Mouse (Mus musculus) cerebral cortex, adult 2 months (tissue): ENCODE data around the gene Mrgpre.

Experiments used
- WGBS: fragments of 180-500 bp; shearing (Covaris S2); methylation state at CpG from one replicate; pipeline ENCODE4 v1.1.7; 2018; 5-methylcytosine and 5-hydroxymethylcytosine counted together

The Mrgpre gene

GRCm38 (mm10) chr7:143783996-143784829 is at the start of gene Mrgpre:
Gene Mrgpre (minus strand): TSS chr7:143784500.
- WGBS, result 4% methylated on average over 21 of the region's 21 CpGs

DNA sequence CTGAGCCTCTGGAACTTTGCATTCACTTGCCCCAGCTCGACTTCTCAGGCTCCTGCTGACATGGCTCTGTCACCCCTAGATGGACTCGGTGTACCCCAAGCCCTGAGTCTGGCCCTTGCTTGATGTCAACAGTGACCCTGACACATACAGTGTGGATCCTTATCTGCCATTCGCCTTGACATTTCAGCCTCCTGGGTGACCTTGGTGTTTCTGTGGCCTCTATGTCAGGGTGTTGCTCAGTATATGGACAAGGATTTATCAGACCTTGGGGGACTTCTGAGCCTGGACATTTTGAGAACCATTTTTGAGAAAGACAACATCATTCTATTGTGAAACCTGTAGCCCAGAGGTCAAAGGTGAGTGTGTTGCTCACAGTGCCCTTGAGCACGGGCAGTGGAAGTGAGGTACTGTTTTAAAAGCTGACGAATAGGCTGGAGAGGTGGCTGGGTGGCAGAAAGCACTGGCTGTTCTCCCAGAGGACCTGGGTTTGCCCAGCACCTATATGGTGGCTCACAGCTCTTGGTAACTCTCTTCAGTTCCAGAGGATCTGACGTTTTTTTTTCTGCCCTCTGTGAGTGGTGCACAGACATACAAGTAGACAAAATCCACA is 49.4 kb upstream of the Mrgpre start:
- WGBS, result 77% methylated on average over 6 of the region's 6 CpGs

DNA sequence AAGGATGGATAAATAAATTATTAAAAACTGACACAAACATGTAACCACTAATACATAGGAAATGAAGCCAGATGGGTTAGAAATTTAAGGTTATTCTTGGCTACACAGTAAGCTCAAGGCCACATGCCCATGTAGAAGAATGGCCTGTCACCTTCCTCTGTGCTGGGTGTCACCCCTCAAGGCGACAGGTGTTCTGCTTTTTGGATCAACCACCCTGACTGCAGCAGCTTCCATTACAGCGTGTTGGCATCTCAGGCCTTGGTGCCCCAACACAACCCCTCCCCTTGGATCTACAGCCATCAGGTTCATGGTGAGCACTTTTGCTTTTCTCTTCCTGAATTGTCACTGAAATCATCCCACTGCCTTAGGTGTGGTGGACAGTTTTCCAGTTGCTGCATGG is 48.3 kb upstream of the Mrgpre start:
- 96% methylated on average over 2 of the region's 2 CpGs for WGBS

DNA sequence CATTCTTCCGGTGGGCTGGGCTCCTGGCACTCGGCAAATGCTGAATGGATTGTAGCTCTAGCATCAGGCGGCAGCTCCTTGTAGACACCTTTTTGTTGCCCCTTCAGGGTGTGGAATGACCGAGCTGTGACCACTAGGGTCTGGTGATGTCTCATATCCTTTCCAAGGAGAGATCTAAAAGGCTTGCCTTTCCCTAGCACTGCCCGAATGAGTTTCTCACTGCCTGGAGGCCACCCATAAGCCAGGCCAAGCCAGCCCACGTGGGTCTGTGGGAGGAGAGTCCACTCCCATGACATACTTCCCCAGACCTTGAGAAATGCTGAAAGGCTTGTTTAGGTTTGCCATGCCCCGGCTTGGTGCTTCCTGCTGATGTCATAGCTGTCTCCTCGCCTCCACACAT is 47.9 kb upstream of the Mrgpre start:
- 53% methylated on average over 8 of the region's 8 CpGs for WGBS

GRCm38 (mm10) chr7:143830399-143830798 is 46.1 kb upstream of the Mrgpre start:
- WGBS, result 6% methylated on average over 6 of the region's 6 CpGs

DNA sequence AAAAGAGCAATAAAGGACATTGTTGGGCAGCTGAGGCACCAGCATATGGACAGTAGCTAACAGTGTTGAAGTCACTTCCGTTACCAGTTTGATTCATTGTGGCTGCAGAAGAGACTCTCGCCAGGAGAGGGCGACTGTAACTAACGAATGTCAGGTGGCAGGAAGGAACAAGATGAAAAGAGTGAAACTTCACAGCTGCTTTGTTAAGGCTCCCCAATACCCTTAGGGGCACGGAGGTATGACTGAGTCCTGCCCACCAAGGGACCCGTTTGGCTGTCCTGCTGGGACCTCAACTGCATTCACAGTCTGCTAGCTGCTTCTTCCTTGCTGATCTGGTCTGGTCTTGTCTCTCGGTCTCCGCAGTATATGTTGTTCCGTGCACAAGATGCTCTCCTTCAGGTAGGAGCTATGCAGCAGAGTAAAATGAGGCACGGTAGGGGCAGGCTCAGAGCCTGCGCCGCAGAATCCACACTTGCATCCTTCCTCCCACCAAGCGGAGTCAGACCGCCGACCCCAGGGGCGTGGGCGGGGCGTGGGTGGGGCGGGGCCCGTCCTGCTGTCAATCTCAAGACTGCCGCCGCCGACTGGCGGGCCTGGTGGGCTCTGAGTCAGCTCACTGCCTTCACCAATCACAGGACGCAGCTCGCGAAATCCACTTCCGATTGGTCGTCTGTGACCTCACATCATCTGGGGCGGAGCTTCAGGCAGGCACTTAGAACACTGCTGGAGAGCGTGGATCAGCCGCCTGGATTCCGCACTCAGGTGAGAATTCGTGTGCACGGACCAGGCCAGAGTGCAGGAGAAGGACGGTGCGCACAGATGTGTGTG is 45.4 kb upstream of the Mrgpre start:
- under 1% methylated on average over 36 of the region's 37 CpGs for WGBS

DNA sequence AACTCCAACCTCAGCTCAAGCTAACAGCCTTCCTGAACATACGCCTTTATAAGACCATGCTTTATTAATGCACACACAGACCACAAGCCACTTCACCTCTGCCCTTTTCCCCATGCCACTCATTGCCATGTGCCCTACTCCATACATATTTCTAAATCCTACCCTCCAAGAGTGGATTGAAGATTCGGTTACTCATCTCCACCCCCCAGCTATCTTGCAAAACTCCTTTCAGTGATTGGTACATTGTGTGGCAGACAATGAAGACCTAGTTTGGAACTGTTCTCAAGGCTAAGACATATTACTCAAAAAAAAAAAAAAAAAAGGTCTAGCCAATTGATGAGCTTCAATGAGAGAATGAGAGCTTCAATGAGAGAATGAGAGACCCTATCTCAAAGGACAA is 42.7 kb upstream of the Mrgpre start:
- WGBS, result 94% methylated on average over 2 of the region's 2 CpGs

GRCm38 (mm10) chr7:143823266-143823605 is 38.9 kb upstream of the Mrgpre start:
- WGBS, result 75% methylated on average over 4 of the region's 4 CpGs

- under 1% methylated on average over 39 of the region's 40 CpGs for WGBS
These were observed 38.3 kb upstream of the Mrgpre start, which contains the start of the genes Nadsyn1 and Dhcr7 for GRCm38 (mm10) chr7:143822375-143823265. Gene Nadsyn1 (minus strand): TSS chr7:143822849. Gene Dhcr7 (plus strand): TSS chr7:143823145.

DNA sequence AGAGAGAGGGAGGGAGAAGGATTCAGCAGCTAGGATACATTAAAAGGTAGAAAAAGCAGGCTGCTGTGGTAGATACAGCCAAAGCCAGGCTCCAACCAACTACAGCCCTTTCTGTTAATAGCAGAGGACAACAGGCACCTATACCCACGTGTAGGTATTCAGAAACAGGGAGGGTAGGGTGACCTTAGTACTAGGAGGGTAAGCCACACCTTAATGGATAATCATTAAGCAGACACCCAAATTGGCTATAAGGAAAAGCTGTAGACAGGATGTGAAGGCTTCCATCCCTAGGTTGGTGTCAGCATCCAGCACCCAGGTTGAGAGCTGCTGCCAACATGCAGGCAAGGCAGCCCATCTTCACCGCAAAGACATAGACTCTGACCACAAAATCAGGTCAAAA is 36.9 kb upstream of the Mrgpre start:
- 94% methylated on average over 2 of the region's 2 CpGs for WGBS

- WGBS, result 89% methylated on average over 4 of the region's 4 CpGs
These were observed 34.9 kb upstream of the Mrgpre start for GRCm38 (mm10) chr7:143819201-143819600.

GRCm38 (mm10) chr7:143808909-143809308 is 24.6 kb upstream of the Mrgpre start:
- WGBS, result 92% methylated on average over 1 of the region's 1 CpGs

DNA sequence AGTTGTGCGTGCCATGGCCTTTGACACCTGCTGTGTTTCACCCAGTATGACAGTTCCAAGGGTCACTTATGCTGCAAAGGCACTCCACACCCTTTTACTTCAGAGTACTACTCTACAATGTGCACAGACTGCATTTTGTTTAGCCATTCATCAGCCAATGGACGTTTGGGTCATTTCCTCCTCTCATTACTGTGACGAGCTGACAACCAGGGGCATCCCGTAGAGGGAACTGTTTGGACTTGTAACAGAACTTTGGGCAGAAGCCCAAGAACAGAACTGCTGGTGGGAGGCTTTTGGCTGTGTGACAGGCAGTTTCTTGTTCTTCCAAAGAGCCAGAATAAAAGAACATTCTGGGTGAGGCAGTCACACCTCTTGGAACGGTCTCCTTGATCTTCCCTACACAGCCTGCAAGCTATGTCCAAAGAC is 20.9 kb upstream of the Mrgpre start:
- 35% methylated on average over 5 of the region's 5 CpGs for WGBS

GRCm38 (mm10) chr7:143801195-143802065 is 17.1 kb upstream of the Mrgpre start:
- WGBS, result 89% methylated on average over 8 of the region's 8 CpGs

- WGBS, result 91% methylated on average over 1 of the region's 1 CpGs
These were observed 16.5 kb upstream of the Mrgpre start for GRCm38 (mm10) chr7:143800770-143801169.

DNA sequence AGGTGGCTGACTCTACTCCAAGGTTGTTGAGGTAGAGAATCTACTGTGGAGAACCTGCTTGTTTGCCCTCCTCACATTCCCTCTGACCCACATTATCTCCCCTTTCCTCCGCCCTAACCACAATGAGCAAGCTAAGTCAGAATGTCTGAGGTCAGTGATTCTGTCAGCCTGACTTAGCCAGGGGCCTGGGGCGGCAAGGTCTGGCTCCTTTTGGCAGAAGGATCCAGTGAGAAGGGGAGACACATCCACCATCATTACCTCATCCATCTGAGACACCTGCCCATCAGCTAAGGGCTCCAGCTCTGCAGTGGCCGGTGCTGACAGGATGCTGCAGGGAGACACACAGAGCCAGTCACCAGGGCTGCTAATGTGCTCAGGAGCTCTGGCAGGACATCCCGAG is 14.5 kb upstream of the Mrgpre start:
- 94% methylated on average over 4 of the region's 4 CpGs for WGBS

DNA sequence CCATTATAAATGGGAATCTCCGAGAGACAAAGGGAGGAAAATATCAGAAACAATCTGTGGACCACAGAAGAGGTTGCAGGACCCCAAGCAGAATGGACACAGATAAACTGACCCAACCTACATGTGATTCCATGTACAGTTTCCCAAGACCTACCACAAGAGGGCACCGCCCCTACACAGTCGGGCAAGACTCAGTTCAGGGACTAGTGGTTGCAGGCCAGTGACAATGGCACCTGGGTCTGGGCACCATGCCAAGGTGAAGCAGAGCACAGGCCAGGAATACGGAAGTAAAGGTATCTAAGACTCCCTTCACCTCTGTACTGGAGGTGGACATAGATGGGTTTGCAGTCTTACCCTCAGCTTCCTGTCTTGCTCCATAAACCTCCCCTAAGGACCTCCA is 8.8 kb upstream of the Mrgpre start:
- WGBS, result 61% methylated on average over 4 of the region's 4 CpGs

DNA sequence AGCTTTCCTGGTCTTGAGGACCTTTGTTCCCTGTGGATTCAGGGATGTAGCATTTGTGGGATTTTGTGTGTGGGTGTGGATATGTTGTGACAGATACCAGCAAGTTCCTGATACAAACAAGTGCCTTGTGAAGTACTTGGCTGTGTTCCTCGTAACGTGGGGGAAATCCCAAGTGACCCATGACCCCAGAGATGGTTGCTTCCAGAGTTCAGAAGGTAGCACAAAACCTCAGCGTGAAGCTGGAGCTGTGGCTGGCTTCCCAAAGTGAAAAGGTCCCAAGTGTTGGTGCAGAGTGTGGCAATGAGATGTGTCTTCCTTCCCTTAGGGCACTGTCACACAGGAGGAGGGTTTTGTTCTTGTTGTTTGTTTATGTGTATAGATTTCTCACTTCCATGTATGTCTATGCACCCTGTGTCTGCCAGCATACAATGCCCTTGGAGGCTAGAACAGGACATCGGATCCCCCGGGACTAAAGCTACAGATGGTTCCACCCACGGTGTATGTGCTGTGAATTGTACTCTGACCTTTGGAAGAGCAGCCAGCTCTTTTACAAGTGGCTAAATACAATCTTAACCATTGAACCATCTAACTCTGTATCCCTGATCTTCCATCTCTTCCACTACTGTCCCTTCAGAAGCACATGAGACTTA is 8.2 kb upstream of the Mrgpre start:
- WGBS, result 65% methylated on average over 6 of the region's 6 CpGs

DNA sequence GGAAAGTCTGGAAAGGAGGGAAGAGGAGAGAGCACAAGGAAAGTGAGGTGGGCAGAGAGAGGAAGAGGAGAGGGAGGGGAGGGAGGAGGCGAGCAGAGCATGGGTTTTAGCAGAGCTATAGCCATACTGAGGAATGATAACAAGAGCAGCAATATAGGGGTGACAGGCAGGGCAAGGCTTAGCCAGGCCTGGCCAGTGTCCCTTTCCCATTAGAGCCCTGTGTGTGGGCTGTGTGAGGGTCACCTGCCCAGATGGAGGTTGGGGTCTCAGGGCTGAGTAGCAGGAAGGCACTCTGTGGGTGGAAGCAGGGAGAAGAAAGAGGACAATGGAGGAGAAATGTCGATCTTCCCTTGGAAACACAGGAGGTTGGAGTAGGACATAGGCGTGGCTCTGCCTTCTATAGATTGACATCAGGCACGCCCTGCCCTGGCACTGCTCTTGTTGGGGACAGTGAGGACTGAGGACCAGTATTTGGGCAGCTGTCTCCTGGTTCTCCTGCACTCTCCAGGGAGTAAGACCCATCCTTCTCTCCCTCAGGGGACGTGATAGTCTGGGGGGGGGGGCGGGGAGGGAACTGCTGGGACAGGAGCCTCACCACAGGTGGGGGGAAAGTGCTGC is 813 bp downstream of the Mrgpre start:
- 16% methylated on average over 6 of the region's 6 CpGs for WGBS
